Mouse (Mus musculus) cortical plate, adult 2 months (tissue): ENCODE results near the gene Btbd2. TPM values are rescaled to one million over a fixed set of nuclear protein-coding genes. Genes with fewer than 3 reads are reported as not detected.

Experiments used
- H3K27ac ChIP-seq: fragments of 200-500 bp; 2 replicates; pipeline ENCODE4 v1.5.1; 2012; ENCODE audit warnings: low read length, control low read depth, inconsistent platforms; ENCODE audit not compliant: insufficient read depth
- H3K4me1 ChIP-seq: fragments of 200-500 bp; 2 replicates; pipeline ENCODE4 v1.6.1; 2011; ENCODE audit warnings: low read length; ENCODE audit not compliant: control insufficient read depth, insufficient read depth
- H3K4me3 ChIP-seq: fragments of 200-500 bp; 2 replicates; pipeline ENCODE4 v1.5.1; 2011; ENCODE audit warnings: mild to moderate bottlenecking, low read length, control low read depth; ENCODE audit not compliant: insufficient read depth
- CTCF ChIP-seq: fragments of 200-500 bp; IDR thresholded peaks from 2 replicates; pipeline ENCODE4 v1.5.1; 2011; ENCODE audit warnings: mild to moderate bottlenecking, control low read depth, low read length; ENCODE audit not compliant: insufficient read depth; ENCODE audit errors: extremely low read depth
- POLR2A ChIP-seq: fragments of 200-500 bp; IDR thresholded peaks from 2 replicates; pipeline ENCODE4 v1.6.1; 2011; ENCODE audit warnings: mild to moderate bottlenecking, low read length, control low read depth; ENCODE audit not compliant: insufficient read depth; ENCODE audit errors: extremely low read depth
- polyA plus RNA-seq: library from polyadenylated mRNA; depleted of rRNA; stranded (reverse); fragments of >200 nt; gene quantifications from 2 replicates; pipeline ENCODE4 v1.2.3, GENCODE M21; 2012

The Btbd2 gene
- polyA plus RNA-seq, 1 experiment = 98.8 TPM

- no peaks in the 10 kb centered on the region for H3K4me1 ChIP-seq
- H3K4me3 ChIP-seq = no peak overlapping the region
- H3K27ac ChIP-seq = no peak overlapping the region
- TF ChIP-seq POLR2A (no peak), CTCF (no peak)
Measured at GRCm38 (mm10) chr10:80692249-80693165, 35.6 kb upstream of the Btbd2 start.

DNA sequence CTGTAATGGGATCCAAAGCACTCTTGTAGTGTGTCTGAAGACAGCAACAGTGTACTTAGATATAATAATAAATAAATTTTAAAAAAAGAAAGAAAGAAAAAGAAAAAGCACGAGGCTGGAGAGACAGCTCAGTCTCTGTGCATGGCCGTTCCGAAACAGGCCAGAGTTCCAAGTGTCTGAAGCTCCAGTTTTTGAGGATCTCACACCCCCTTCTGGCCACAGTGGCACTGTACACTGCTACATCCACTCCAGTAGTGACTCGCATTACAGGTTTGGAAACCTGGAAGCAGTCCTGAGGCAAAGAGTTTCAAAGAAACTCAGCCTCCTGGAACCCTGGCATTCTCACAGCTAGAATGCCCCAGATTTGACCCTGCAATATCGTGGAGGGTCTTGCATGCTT lies 31.0 kb upstream of the Btbd2 start:
- TF ChIP-seq POLR2A = no peak
- TF ChIP-seq CTCF = peak; percentile 71
- H3K27ac ChIP-seq = no peak overlapping the region
- H3K4me3 ChIP-seq = no peak overlapping the region
- no peaks in the 10 kb centered on the region for H3K4me1 ChIP-seq

GRCm38 (mm10) chr10:80686617-80687016 lies 29.7 kb upstream of the Btbd2 start:
- H3K27ac ChIP-seq = no peak overlapping the region

GRCm38 (mm10) chr10:80684984-80685383 lies 28.1 kb upstream of the Btbd2 start:
- no peak overlapping the region for H3K4me3 ChIP-seq
- H3K27ac ChIP-seq = no peak overlapping the region
- H3K4me1 ChIP-seq = no peaks in the 10 kb centered on the region
- no peak for TF ChIP-seq POLR2A

More at GRCm38 (mm10) chr10:80686617-80687016, 29.7 kb upstream of the Btbd2 start:
- no peaks in the 10 kb centered on the region for H3K4me1 ChIP-seq
- TF ChIP-seq CTCF (no peak), POLR2A (no peak)
- H3K4me3 ChIP-seq = no peak overlapping the region

DNA sequence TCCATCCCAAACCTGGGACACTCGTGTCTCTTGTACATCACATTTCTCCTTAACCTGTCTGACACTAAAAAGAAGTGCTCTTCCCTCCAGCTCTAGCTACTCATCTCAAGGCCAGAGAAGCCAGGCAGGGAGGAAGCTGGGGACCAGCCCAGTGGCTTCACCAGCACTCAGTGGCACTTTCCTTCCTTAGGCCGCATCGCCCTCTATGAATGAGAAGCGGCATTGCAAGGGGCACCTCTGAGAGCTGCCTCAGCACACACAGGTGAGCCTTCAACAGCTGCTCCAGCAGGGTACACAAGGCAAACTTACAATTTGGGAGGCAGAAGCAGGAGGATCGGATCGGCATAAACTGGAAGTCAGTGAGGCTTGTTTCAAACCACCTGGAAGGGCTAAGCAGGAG lies 27.3 kb upstream of the Btbd2 start:
- Histone ChIP-seq H3K4me1 (no peaks in the 10 kb centered on the region), H3K27ac (no peak overlapping the region), H3K4me3 (no peak overlapping the region)
- peak; percentile 74 for TF ChIP-seq CTCF
- no peak for TF ChIP-seq POLR2A

DNA sequence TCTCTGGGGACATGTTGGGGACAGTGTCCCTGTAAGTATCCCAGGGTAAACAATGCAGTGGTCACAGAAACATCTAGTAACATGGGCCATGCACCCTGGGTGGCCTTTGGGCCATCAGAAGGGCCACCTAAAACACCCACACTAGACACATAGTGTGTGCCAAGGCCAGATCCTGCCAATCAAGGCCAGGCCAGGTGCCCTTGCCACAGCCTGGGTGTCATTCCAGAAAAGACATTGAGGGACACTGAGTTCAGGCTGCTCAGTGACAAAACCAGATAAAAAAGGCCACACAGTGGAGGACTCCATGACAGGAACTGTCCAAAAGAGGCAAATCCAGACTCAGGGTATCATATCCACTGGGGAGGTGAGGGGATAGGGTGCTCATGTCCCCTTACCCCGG lies 26.8 kb upstream of the Btbd2 start:
- no peak for TF ChIP-seq CTCF
- TF ChIP-seq POLR2A = no peak
- H3K27ac ChIP-seq = no peak overlapping the region
- no peaks in the 10 kb centered on the region for H3K4me1 ChIP-seq
- no peak overlapping the region for H3K4me3 ChIP-seq

DNA sequence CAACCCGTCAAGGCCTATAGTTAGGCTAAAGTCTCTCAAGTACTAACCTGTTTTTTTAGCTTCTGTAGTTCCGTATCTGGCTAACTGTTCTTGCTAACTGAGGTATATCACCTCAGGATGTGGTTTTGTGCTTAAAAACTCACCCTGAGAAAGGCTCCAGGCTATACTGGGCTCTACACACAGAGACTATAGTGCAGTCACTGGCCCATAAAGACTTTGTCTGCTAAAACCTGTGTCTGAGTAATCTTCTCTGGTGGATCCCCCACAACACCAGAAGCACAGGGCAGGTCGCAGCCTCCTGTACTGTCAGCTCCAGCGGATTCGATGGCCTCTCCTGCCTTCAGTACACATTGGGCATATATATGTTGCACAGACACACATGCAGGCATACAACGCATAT lies 25.1 kb upstream of the Btbd2 start:
- Histone ChIP-seq H3K27ac (no peak overlapping the region), H3K4me1 (peaks cover 6% of the 10 kb centered on the region), H3K4me3 (no peak overlapping the region)
- no peak for TF ChIP-seq CTCF
- no peak for TF ChIP-seq POLR2A

DNA sequence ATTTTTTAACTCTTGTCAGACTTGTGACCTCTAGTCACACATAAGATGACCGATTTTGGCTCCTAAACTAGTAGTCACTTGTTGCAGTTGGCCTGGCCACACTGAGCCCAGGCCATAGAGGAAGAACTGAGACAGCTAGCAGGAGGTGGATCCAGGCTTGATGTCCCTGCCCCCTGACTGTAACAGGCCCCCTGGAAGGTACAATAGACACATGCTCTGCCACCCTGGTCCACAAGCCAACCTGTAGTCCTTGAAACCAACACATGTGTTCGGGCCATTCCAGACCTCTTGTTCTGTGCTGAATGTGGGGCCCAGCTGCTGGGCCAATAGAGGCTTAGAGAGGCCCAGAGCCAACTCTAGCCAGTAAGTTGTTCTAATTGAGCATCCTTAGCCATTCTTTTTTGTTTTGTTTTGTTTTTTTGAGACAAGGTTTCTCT lies 23.4 kb upstream of the Btbd2 start:
- TF ChIP-seq POLR2A (no peak), CTCF (no peak)
- Histone ChIP-seq H3K27ac (no peak overlapping the region), H3K4me1 (peaks cover 6% of the 10 kb centered on the region), H3K4me3 (no peak overlapping the region)

GRCm38 (mm10) chr10:80679556-80680259 lies 22.8 kb upstream of the Btbd2 start:
- 0 out of 2 replicates have a peak overlapping the region, but pooled peaks have one; percentile 8 for H3K27ac ChIP-seq
- peaks cover 6% of the 10 kb centered on the region for H3K4me1 ChIP-seq
- no peak overlapping the region for H3K4me3 ChIP-seq
- TF ChIP-seq POLR2A = no peak
- TF ChIP-seq CTCF = no peak

DNA sequence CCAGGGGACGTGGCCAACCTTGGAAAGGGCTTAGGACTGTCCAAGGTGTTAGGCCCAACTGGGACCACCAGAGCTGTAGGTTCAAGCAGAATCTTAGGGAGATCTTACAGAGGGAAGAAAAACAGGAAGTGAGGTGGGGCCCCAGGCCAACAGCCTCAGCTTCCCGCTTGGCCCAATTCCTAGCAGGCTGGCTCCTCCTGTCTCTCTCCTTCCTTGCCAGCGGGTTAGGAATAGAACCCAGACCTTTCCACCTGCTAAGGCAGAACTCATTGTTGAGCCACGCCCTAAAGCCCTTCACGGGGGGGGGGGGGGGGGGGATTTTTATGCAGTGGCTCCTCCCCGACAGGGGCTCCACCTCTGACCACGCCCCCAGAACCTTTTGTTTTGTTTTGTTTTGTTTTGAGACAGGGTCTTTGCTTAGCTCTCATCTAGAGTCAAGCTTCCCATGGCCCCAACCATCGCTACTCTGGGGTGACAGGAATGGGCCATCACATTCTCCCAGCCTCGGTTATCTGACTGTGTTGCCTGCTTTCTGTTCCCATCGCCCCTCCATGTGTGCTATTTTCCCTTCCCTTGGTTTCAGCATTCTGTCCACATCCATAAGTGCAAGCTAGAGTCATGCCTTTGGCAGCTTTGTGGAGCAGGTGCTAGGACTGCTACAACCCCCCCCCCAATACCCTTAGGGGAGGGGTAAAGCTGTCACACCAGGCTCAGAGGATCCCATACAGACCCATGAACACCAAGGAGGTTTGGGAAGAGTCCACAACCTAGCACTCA lies 21.9 kb upstream of the Btbd2 start:
- Histone ChIP-seq H3K27ac (peak overlapping the region; percentile 96), H3K4me1 (peaks cover 7% of the 10 kb centered on the region), H3K4me3 (no peak overlapping the region)
- no peak for TF ChIP-seq CTCF
- no peak for TF ChIP-seq POLR2A
